Mouse (Mus musculus): Measurements from ENCODE around the gene Upb1. TPM values are rescaled to one million over a fixed set of nuclear protein-coding genes. Genes with fewer than 3 reads are reported as not detected.
"Not testable (repeated sequence)": the region's sequence is repeated elsewhere in the genome, so short reads cannot be mapped to it uniquely, and the experiment has no call there.

Gene Upb1
- polyA plus RNA-seq, 1 experiment = not detected

- H3K4me3 ChIP-seq (ENCODE audit: insufficient read depth, low read depth, low read length) = no peak overlapping the region
- no peak for TF ChIP-seq CTCF (IDR thresholded peaks at IDR 0.05; ENCODE audit: insufficient read depth, low read depth, low read length)
- no peak for TF ChIP-seq POLR2A (IDR thresholded peaks at IDR 0.05; ENCODE audit: insufficient read depth, low read depth, low read length)
- H3K4me1 ChIP-seq (ENCODE audit: control insufficient read depth, insufficient read depth, low read length) = peaks cover 4% of the 10 kb centered on the region; the same call in 1 of the 2 replicates
- 60% methylated on average over 8 of the region's 8 CpGs for WGBS
- H3K27ac ChIP-seq (ENCODE audit: insufficient read depth, low read depth, low read length) = no peak overlapping the region
Observed at GRCm38 (mm10) chr10:75445030-75445429, 44.1 kb downstream of the Upb1 start.

DNA sequence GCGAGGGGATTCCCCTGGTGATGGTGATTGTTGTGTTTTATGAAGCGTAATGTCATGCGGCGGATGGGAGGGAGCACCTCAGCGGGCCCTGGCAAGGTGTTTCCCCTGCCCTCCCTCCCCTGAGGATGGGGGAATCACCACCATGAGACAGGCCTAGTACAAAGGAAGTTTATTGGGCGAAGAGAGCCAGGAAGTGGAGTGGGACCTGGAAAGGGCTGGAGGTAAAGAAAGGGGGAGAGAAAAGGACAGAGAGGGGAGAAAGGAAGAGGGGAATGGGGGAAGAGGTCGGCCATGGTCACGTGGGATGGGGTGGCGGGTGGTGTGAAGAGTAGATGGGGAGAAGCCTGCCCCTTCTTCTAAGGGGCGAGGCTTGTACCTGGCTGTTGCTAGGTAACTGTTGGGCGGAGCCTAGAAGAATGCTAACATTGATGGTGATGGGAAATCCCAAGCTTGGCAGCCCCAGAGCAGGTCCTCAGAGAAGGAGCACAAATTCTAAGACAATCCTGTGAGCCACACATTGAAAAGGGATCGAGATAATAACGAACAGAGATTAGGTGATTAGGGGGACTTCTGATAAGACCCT lies 45.7 kb downstream of the Upb1 start:
- no peak overlapping the region for H3K4me3 ChIP-seq (ENCODE audit: insufficient read depth, low read depth, low read length)
- TF ChIP-seq CTCF (IDR thresholded peaks at IDR 0.05; ENCODE audit: insufficient read depth, low read depth, low read length) (no peak), POLR2A (IDR thresholded peaks at IDR 0.05; ENCODE audit: insufficient read depth, low read depth, low read length) (no peak)
- H3K27ac ChIP-seq (ENCODE audit: insufficient read depth, low read depth, low read length) = no peak overlapping the region
- WGBS = 76% methylated on average over 13 of the region's 13 CpGs
- H3K4me1 ChIP-seq (ENCODE audit: control insufficient read depth, insufficient read depth, low read length) = peaks cover 6% of the 10 kb centered on the region; the same call in 1 of the 2 replicates

DNA sequence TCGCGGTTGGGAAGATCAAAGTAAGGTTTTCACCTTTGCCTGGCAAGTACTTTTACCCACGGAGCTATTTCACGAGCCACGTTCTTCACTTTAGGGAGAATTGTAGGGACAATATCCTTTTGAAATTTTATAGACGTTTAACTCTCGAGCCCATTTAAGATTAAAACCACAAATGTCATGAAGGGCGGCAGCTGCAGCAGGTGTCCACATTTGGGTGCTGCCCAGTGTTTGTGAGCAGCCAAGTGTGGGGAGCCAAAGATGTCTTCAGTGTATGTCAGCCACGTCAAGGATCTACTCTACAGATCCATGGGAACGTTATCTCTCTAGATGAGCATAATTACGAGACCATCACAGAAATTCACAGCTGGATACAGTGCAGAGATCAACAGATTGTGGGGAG lies 46.6 kb downstream of the Upb1 start:
- Histone ChIP-seq H3K27ac (ENCODE audit: insufficient read depth, low read depth, low read length) (no peak overlapping the region), H3K4me3 (ENCODE audit: insufficient read depth, low read depth, low read length) (no peak overlapping the region), H3K4me1 (ENCODE audit: control insufficient read depth, insufficient read depth, low read length) (peaks cover 6% of the 10 kb centered on the region; the same call in 1 of the 2 replicates)
- WGBS = 78% methylated on average over 11 of the region's 11 CpGs
- TF ChIP-seq POLR2A (IDR thresholded peaks at IDR 0.05; ENCODE audit: insufficient read depth, low read depth, low read length) (no peak), CTCF (IDR thresholded peaks at IDR 0.05; ENCODE audit: insufficient read depth, low read depth, low read length) (no peak)

DNA sequence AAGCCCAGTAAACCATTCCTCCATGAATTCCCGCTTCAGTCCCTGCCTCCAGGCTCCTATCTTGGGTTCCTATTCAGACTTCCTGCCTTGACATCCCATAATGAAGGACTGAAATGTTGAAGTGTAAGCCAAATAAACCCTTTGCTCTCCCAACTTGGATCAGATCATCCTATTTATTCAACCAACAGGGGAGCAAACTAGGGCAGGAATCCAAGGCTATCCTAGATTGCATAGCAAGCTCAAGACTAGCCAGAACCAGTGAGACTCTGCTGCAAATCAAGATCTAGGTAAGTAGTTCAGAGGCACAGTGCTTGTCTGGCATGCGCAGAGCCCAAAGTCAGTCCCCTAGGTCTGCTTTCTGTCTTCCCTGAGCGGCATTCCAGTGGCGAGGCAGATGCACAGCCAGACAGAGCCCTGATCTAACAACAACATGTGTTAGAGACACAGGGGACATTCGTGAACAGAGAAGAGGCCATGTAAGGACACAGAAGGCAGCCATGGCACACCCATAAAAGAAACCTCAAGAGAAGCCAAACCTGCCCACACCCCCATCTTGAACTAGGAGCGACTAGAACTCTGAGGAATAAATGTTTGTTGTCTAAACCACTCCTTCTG lies 48.0 kb downstream of the Upb1 start:
- H3K27ac ChIP-seq (ENCODE audit: insufficient read depth, low read depth, low read length) = no peak overlapping the region
- peaks cover 6% of the 10 kb centered on the region; the same call in 1 of the 2 replicates for H3K4me1 ChIP-seq (ENCODE audit: control insufficient read depth, insufficient read depth, low read length)
- TF ChIP-seq CTCF (IDR thresholded peaks at IDR 0.05; ENCODE audit: insufficient read depth, low read depth, low read length) (no peak), POLR2A (IDR thresholded peaks at IDR 0.05; ENCODE audit: insufficient read depth, low read depth, low read length) (no peak)
- 75% methylated on average over 6 of the region's 6 CpGs for WGBS
- no peak overlapping the region for H3K4me3 ChIP-seq (ENCODE audit: insufficient read depth, low read depth, low read length)

DNA sequence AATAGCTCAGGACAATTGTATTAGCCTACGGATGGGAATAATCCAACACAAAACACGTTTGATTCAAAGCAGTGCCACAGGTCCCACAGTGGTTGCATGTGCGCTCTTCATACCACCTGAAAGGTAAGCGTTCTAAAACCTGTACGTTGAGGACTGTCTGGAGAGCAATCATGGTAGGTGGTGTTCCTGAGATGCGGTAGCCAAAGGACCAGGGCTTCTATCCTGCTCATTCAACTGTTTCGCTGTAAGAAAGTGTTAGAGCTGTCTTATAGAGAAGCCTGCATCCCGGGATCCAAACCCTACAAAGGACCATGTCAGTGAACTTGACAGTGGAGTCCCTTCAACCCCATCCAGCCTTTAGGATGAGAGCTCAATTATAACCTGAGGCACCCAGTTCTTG lies 49.4 kb downstream of the Upb1 start:
- TF ChIP-seq CTCF (IDR thresholded peaks at IDR 0.05; ENCODE audit: insufficient read depth, low read depth, low read length) = no peak
- TF ChIP-seq POLR2A (IDR thresholded peaks at IDR 0.05; ENCODE audit: insufficient read depth, low read depth, low read length) = no peak
- Histone ChIP-seq H3K4me3 (ENCODE audit: insufficient read depth, low read depth, low read length) (no peak overlapping the region), H3K27ac (ENCODE audit: insufficient read depth, low read depth, low read length) (no peak overlapping the region; the same call in 1 of the 2 replicates), H3K4me1 (ENCODE audit: control insufficient read depth, insufficient read depth, low read length) (peaks cover 2% of the 10 kb centered on the region; the same call in 1 of the 2 replicates)
- 92% methylated on average over 8 of the region's 8 CpGs for WGBS

DNA sequence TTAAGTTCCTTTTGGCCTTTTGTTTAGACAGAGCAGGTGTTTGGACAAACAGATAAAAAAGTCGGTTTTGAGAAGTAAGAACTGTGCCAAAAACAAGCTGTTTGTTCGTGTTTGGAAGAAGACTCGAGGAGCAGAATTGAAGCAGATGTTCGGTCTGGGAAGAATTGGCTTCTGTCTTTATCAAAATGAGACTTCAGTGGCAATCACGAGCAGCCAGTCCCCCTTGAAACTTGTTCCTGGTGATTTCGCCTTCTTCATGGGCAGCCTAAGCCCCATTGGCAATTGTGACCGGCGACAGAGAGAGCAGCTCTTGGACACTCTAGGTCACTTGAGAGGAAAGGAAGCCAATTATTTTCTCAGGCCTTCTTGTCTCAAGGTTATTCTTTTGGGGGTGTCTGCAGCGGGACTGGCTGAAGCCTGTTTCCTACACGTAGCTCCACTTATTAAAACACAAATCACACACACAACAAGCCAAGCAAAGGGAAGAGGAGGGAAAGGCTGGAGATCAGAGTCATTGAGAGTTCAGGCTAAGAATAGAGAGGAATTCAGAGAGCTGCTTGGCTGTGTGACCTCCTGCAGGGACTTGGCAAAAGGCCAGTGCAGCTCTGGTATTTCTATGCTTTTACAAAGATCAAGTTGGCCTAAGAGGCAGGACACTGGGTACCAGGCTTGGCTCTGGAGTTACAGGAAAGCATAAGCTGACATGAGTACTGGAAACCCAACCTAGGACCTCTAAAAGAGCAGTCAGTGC lies 50.3 kb downstream of the Upb1 start:
- Histone ChIP-seq H3K4me3 (ENCODE audit: insufficient read depth, low read depth, low read length) (no peak overlapping the region), H3K27ac (ENCODE audit: insufficient read depth, low read depth, low read length) (peak overlapping the region; percentile 52), H3K4me1 (ENCODE audit: control insufficient read depth, insufficient read depth, low read length) (peaks cover 2% of the 10 kb centered on the region; the same call in 1 of the 2 replicates)
- no peak for TF ChIP-seq CTCF (IDR thresholded peaks at IDR 0.05; ENCODE audit: insufficient read depth, low read depth, low read length)
- TF ChIP-seq POLR2A (IDR thresholded peaks at IDR 0.05; ENCODE audit: insufficient read depth, low read depth, low read length) = no peak
- 34% methylated on average over 10 of the region's 10 CpGs for WGBS

GRCm38 (mm10) chr10:75456061-75456831 lies 55.3 kb downstream of the Upb1 start:
- not testable (repeated sequence) for H3K4me3 ChIP-seq (ENCODE audit: insufficient read depth, low read depth, low read length); H3K27ac ChIP-seq (ENCODE audit: insufficient read depth, low read depth, low read length); H3K4me1 ChIP-seq (ENCODE audit: control insufficient read depth, insufficient read depth, low read length)
- 47% methylated on average over 13 of the region's 18 CpGs for WGBS

GRCm38 (mm10) chr10:75457852-75458251 lies 56.9 kb downstream of the Upb1 start:
- Histone ChIP-seq H3K27ac (ENCODE audit: insufficient read depth, low read depth, low read length) (no peak overlapping the region), H3K4me1 (ENCODE audit: control insufficient read depth, insufficient read depth, low read length) (no peaks in the 10 kb centered on the region), H3K4me3 (ENCODE audit: insufficient read depth, low read depth, low read length) (no peak overlapping the region)
- TF ChIP-seq CTCF (IDR thresholded peaks at IDR 0.05; ENCODE audit: insufficient read depth, low read depth, low read length) (no peak), POLR2A (IDR thresholded peaks at IDR 0.05; ENCODE audit: insufficient read depth, low read depth, low read length) (no peak)
- WGBS = 69% methylated on average over 1 of the region's 1 CpGs
